Mouse (Mus musculus) intestine, embryonic 14.5 days (tissue): Measurements from ENCODE around the gene Cyp2w1. TPM values are rescaled to one million over a fixed set of nuclear protein-coding genes. Genes with fewer than 3 reads are reported as not detected.

Source experiments
- ATAC-seq: fragments of 200-750 bp; cut with Nextera tagmentation; replicated peaks from 2 replicates; pipeline ENCODE4 v1.8.0; 2017; ENCODE audit warnings: low read depth, moderate number of reproducible peaks, moderate TSS enrichment, moderate library complexity; ENCODE audit not compliant: low FRiP score, low TSS enrichment
- DNase-seq: peaks from one replicate; pipeline ENCODE4 v3.0.0-alpha.2; 2018; ENCODE audit warnings: low spot score
- H3K27ac ChIP-seq: fragments of 300-500 bp; sonication (generic); 2 replicates; pipeline ENCODE4 v1.5.1; 2014; ENCODE audit warnings: low read depth, mild to moderate bottlenecking, control low read depth
- H3K27me3 ChIP-seq: fragments of 300-500 bp; sonication (generic); replicated peaks from 2 replicates; pipeline ENCODE4 v1.6.1; 2014; ENCODE audit warnings: low read length, control low read depth; ENCODE audit not compliant: control insufficient read depth, insufficient read depth
- H3K36me3 ChIP-seq: fragments of 300-500 bp; sonication (generic); 2 replicates; pipeline ENCODE4 v1.6.1; 2014; ENCODE audit warnings: low read length, control low read depth; ENCODE audit not compliant: control insufficient read depth, insufficient read depth
- H3K4me1 ChIP-seq: fragments of 300-500 bp; sonication (generic); replicated peaks from 2 replicates; pipeline ENCODE4 v1.6.1; 2014; ENCODE audit warnings: low read length, control low read depth, mixed read lengths; ENCODE audit not compliant: control insufficient read depth, insufficient read depth
- H3K4me2 ChIP-seq: fragments of 300-500 bp; sonication (generic); 2 replicates; pipeline ENCODE4 v1.6.1; 2014; ENCODE audit warnings: low read length
- H3K4me3 ChIP-seq: fragments of 300-500 bp; sonication (generic); 2 replicates; pipeline ENCODE4 v1.5.1; 2014; ENCODE audit warnings: low read depth, low read length, control low read depth, mixed read lengths
- H3K9ac ChIP-seq: fragments of 300-500 bp; sonication (generic); 2 replicates; pipeline ENCODE4 v1.6.1; 2014; ENCODE audit warnings: mild to moderate bottlenecking, low read length
- H3K9me3 ChIP-seq: fragments of 300-500 bp; sonication (generic); 2 replicates; pipeline ENCODE4 v1.6.1; 2016; ENCODE audit warnings: low read length, control low read depth; ENCODE audit not compliant: control insufficient read depth
- WGBS: fragments of 180-500 bp; shearing (Covaris S2); extraction: QIAGEN DNeasy Blood & Tissue Kit; methylation state at CpG from one replicate; pipeline ENCODE4 v1.1.7; 2014; 5-methylcytosine and 5-hydroxymethylcytosine counted together
- microRNA counts: library from miRNA; unstranded; fragments of <30 nt; microRNA quantifications from one replicate; lab custom pipeline; 2016
- microRNA-seq: library from miRNA; unstranded; fragments of <30 nt; microRNA quantifications from one replicate; pipeline ENCODE4, GENCODE M21; 2016
- polyA plus RNA-seq: library from polyadenylated mRNA; unstranded; fragments of >200 nt; fragmentation: Nextera tagmentation; extraction: Ambion mirVana; gene quantifications from 2 replicates; pipeline ENCODE4 v1.2.1, GENCODE M21; 2014

The Cyp2w1 gene
- polyA plus RNA-seq, 1 experiment from 2014 or later = 9.1 TPM

- Histone ChIP-seq H3K27me3 (no peaks in the 10 kb centered on the region), H3K9ac (no peak overlapping the region), H3K4me3 (no peak overlapping the region), H3K4me1 (no peaks in the 10 kb centered on the region), H3K9me3 (no peaks in the 10 kb centered on the region), H3K4me2 (no peak overlapping the region), H3K36me3 (no peaks in the 10 kb centered on the region), H3K27ac (no peak overlapping the region)
- DNase-seq = no peak
- ATAC-seq = no peak
- 63% methylated on average over 7 of the region's 7 CpGs for WGBS
Measured at GRCm38 (mm10) chr5:139405478-139405877, 53.1 kb downstream of the Cyp2w1 start.

- ATAC-seq = no peak
- H3K36me3 ChIP-seq = no peaks in the 10 kb centered on the region
- no peaks in the 10 kb centered on the region for H3K9me3 ChIP-seq
- no peak overlapping the region for H3K9ac ChIP-seq
- no peak overlapping the region for H3K27ac ChIP-seq
- no peaks in the 10 kb centered on the region for H3K27me3 ChIP-seq
- no peak overlapping the region for H3K4me2 ChIP-seq
- WGBS = 65% methylated on average over 3 of the region's 3 CpGs
- H3K4me1 ChIP-seq = no peaks in the 10 kb centered on the region
- no peak for DNase-seq
- no peak overlapping the region for H3K4me3 ChIP-seq
Measured at GRCm38 (mm10) chr5:139405953-139406352, 53.5 kb downstream of the Cyp2w1 start.

MicroRNA genes within 50 kb of the gene (microRNA counts, 519-probe panel; counts per million panel counts)
- microRNA mmu-miR-339-3p (lab: Ali Mortazavi, UCI) = not detected
- microRNA mmu-miR-339-5p (lab: Ali Mortazavi, UCI) = not detected

Small RNAs within 50 kb of the gene (microRNA-seq; reads per million reads assigned to microRNA genes)
- gene Mir339 = 477 reads per million, percentile 72 among the genes with 10 or more reads in this experiment

Other genes with a start within 250 kb of the Cyp2w1 start
- 25.6 and 26.7 TPM in 2 replicates for gene Prkar1b, start 202.6 kb upstream of the Cyp2w1 start, polyA plus RNA-seq
- 7.4 and 7.9 TPM in 2 replicates for gene Dnaaf5, start 202.4 kb upstream of the Cyp2w1 start, polyA plus RNA-seq
- 54.7 and 63.9 TPM in 2 replicates for gene Sun1, start 152.0 kb upstream of the Cyp2w1 start, polyA plus RNA-seq
- gene Get4, start 100.3 kb upstream of the Cyp2w1 start, polyA plus RNA-seq = 152 and 161 TPM in 2 replicates
- 4.7 and 7.7 TPM in 2 replicates for gene Adap1, start 27.0 kb upstream of the Cyp2w1 start, polyA plus RNA-seq
- gene Cox19, start 1.2 kb upstream of the Cyp2w1 start, polyA plus RNA-seq = 149 and 150 TPM in 2 replicates
- 1.4 and 1.7 TPM in 2 replicates for gene Gpr146, start 25.1 kb downstream of the Cyp2w1 start, polyA plus RNA-seq
- gene C130050O18Rik, start 52.7 kb downstream of the Cyp2w1 start, polyA plus RNA-seq = 0.74 and 1.3 TPM in 2 replicates
- 1.9 and 2.1 TPM in 2 replicates for gene Gper1, start 70.5 kb downstream of the Cyp2w1 start, polyA plus RNA-seq
- gene 3110082I17Rik, start 107.9 kb downstream of the Cyp2w1 start, polyA plus RNA-seq = 44.4 and 49.0 TPM in 2 replicates
- gene Zfand2a, start 131.9 kb downstream of the Cyp2w1 start, polyA plus RNA-seq = 5.7 and 9.4 TPM in 2 replicates
- not detected in 2 replicates for gene Uncx, start 190.9 kb downstream of the Cyp2w1 start, polyA plus RNA-seq